Mouse (Mus musculus) 3134 (cell line): ENCODE data around the gene Pld4.

Source experiments
- DNase-seq: peaks from one replicate; pipeline ENCODE4 v3.0.0-alpha.2; 2011; ENCODE audit warnings: low spot score; ENCODE audit not compliant: insufficient read length; ENCODE audit errors: extremely low read depth

Pld4 gene

GRCm38 (mm10) chr12:112764991-112765390 is 4.5 kb downstream of the Pld4 start:
- DNase-seq = no peak

DNA sequence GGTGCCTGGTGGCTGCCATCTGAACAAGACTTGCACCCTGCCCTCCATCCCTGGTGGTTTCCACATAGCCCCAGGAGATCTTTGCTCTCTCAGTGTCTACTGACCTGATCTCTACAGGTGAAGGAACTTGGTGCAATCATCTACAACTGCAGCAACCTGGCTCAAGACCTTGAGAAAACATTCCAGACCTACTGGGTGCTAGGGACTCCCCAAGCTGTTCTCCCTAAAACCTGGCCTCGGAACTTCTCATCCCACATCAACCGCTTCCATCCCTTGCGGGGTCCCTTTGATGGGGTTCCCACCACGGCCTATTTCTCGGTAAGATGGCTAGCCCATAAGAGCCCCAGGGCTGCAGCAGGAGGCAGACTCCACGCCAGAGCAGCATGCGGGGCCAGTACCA is 6.1 kb downstream of the Pld4 start:
- DNase-seq = no peak

DNA sequence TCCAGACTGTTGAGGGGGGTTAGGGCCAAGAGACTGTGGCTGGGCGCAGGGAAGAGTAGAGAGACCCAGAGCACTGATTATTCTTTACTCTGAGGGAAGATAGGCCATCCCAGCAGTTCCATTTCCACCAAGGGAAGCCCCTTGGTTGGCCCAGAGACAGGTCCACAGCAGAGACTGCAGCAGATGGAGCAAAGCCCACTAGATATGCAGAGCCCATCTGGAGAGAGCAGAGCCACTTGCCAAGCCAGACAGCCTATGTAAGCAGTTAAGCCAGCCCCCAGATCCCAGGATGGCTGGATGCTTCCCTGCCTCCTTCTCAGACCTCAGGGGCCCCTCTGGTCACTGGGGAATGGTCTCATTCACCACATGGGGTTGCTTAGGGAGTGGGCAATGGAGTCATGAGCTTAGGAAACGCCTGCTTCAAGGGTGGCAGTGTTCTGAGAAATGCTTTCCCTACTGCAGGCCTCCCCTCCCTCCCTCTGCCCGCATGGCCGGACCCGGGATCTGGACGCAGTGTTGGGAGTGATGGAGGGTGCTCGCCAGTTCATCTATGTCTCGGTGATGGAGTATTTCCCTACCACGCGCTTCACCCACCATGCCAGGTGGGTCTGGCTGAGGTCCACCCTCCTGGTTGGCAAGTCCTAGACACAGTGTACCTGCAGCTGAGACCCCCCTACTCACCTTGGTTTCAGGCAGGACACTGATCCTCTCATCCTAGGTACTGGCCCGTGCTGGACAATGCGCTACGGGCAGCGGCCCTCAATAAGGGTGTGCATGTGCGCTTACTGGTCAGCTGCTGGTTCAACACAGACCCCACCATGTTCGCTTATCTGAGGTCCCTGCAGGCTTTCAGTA is 6.8 kb downstream of the Pld4 start:
- no peak for DNase-seq

- no peak for DNase-seq
Measured at GRCm38 (mm10) chr12:112768166-112768565, 7.7 kb downstream of the Pld4 start.

GRCm38 (mm10) chr12:112769031-112769430 is 8.6 kb downstream of the Pld4 start:
- no peak for DNase-seq

- DNase-seq = no peak
Measured at GRCm38 (mm10) chr12:112769751-112770150, 9.3 kb downstream of the Pld4 start.

- no peak for DNase-seq
Measured at GRCm38 (mm10) chr12:112770396-112770795, 9.9 kb downstream of the Pld4 start.

DNA sequence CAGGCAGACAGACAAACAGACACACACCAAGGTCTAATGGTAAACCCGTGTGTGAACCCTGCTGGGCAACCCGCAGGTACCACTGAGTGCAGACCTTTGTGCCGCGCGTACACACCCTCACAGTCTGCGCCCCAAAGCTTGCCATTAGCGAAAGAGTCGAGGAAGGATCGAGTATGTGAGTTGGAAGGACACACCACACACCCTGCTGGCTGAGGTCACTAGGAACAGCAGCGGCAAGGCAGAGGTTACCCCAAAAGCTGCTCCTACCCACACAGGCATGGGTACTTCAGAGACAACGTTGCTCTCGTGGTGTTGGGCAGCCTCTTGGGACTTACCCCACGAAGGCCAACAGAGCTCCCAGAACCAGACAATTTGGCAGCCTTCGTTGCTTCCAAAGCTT is 11.9 kb downstream of the Pld4 start:
- no peak for DNase-seq

DNA sequence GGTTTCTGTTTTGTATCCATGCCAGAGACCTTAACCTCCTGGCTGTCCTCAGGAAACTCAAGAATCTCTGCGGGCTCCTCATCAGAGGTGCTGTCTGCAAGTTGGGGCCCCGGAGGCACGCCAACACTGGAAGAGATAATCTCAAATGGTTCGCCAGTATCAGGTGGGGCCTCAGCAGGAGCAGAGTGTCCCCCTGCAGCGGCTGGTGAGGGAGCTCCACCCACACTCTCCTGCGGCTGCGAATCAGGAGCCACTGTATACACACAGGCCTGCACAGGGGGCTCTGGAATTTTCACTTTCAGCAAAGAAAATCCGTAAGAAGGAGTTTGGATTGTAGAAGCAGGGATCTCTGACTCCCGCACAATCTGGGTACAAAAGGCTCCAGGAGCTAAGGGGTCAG is 12.9 kb downstream of the Pld4 start:
- DNase-seq = no peak

GRCm38 (mm10) chr12:112774026-112774425 is 13.6 kb downstream of the Pld4 start:
- DNase-seq = no peak

DNA sequence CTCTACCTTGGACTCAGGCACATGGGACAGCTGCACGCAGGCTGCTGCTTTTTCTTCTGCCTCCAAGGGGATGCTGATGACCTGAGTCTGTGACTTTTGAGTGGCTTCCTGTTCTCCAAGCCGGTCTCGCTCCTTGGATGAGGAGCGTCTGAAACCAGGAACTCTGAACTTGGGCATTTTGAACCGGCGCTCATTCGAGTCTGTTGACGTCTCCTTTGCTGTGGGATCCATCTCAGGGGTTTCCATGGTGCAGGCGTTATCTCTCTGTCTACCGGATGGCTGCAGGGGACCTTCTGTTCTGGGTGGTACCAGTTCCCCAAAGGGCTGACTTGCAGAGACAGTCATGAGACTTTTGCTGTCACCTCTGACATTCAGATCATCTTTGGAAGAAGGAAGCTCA is 14.0 kb downstream of the Pld4 start:
- no peak for DNase-seq

DNA sequence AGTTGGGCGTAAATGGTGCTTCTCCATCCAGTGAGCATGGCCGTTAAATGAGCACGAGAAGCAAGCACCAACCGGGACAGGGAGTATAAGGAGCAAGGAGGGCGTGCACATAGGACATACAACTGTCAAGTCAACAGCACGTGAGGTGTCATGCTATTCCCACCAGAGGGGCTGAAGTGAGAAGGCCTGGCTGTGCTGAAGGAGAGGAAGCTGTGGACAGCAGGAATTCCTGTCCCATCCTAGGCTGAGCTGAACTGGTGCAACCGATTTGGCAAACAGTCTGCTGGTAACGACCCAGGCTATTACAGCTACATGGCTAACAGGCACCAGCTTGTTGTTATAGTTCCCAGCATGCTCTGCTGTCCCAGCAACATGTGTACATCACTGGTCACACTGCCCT is 30.6 kb downstream of the Pld4 start:
- DNase-seq = no peak

- DNase-seq = no peak
Measured at GRCm38 (mm10) chr12:112793601-112794355, 33.3 kb downstream of the Pld4 start.

GRCm38 (mm10) chr12:112794356-112794816 is 33.9 kb downstream of the Pld4 start:
- DNase-seq = peak; percentile 71

DNA sequence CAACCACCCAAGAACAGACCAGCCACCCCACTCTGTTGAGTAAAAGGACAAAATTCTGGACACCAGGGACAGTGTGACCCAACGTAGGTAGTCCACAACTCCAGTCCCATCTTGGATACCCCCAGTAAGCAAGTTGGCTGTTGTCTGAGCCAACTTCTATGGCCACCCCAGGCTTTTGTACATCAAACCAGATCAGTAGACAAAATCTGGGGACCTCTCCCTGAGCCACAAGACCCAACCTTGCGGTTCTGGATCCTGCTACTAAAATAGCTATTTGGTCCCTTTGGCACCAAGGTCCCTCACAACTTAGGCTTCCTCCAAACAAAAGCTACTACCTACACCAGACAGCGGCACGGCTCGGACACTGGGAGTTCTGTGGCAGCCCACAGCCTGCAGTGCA is 34.5 kb downstream of the Pld4 start:
- DNase-seq = no peak

- DNase-seq = peak; percentile 89
Measured at GRCm38 (mm10) chr12:112795466-112796104, 35.1 kb downstream of the Pld4 start.

DNA sequence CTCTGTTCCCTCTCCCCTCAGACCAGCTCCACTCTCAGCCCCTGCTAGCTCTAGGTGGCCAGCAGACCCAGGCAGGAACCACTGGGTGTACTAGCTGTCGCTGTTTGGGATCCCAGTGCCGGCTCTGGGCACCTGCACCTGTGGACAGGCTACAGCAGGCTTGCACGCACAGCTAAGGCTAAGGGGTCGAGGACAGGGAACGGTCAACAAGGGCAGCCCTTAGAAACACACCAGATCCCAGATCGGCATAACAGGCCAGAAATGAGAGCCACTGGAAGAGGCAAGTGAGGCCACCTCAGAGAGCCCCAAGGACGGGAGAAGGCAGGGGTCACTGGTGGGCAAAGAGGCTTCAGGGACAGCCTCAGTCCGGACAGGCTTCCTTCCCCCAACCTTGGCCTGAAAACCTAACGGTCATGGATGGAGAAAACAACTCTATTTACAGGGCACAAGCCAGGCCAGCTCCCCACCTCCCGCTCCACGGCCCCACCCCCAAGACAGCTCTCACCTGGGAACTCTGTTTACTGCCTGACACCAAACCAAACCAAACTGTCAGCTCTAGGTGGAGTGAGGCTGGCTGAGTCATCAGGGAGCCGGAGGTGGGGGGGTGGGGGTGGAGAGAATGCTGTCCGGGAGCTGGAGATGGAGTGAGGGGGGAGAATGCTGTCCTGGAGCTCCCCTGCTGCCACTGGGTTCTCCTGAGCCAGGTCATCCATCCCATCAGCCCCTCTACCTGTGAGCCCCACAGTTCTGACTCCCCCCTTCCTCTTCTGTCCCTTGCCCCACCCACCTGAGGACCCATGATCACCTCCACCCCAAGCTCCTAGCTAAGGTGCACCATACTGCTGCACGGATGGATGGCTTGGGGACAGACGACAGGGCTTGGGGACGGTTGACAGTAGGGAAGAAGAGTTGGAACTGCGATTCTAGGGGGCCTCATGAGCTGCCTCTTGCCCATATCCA is 36.4 kb downstream of the Pld4 start:
- peak; percentile 65 for DNase-seq

DNA sequence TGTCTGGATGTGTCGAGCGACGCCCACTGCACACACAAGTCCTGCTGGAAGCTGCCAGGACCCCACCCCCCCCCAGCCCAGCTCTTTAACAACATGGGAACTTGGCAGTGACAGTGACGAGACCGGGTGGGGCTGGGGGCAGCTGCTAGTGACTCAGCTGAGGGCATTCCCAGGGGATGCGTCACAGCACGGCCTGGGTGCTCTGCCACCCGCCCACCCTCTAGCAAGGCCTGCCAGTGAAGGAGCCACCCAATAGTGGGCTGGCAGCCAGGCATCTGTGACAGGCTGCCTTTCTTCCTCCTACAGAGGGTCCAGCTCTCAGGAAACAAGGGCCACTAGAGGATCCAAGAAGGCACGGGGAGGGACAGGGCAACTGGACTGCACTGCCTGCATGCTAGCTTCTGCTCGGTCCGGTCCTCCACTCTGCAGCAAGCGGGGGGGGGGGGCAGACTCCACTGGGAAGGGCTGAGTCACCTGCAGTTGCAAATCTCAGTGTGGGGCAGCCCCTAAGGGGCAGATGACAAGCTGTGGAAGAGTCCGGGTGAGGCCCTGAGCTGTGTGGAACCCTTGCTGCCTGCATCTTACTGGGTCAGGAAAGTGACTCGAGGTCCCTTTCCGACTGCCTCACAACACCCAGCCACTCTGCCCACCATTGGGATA is 37.3 kb downstream of the Pld4 start:
- peak; percentile 93 for DNase-seq

DNA sequence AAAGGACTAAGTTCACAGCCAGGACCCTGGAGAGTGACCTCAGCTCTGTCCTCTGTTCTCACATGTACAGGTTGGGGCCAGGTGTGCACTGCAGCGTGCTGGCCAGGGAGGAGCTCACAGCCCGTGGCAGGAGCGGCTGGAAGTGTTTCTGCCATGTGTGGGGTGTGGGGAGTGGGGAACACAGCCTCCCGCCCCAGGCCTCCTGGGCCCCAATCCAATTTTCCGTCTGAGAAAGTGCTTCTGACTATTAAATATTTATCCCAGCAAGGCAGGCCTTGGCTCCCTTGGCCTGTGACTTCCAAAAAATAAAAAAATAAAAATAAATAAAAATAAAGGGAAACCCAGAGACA is 37.9 kb downstream of the Pld4 start:
- no peak for DNase-seq

DNA sequence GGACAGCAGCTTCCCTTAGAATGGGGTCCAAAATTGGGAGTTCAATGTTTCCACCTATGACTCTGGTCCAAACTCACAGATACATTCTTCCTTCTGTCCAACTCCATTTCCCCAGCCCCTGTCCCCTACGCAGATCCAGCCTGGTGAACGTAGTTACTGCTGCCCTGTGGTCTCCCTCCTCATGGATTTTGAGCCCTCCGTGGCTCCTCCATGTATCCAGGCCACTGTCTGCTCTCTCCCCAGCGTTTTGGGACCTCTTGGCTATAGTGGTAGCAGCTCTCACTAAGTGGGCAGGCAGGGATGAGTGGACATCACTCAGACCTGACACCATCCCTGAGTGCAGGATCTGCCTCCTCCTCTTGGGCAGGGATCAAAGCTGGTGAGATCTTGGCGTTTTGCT is 38.3 kb downstream of the Pld4 start:
- no peak for DNase-seq
